Mouse (Mus musculus) CH12.LX (cell line): ENCODE measurements around the gene Itga9.

Experiments used
- CHD1 ChIP-seq: IDR thresholded peaks from 2 replicates; pipeline ENCODE4 v1.6.1; 2012; ENCODE audit warnings: low read depth, low read length, improper control_type of control experiment, inconsistent platforms
- CTCF ChIP-seq, 2 experiments: IDR thresholded peaks in 1 of 2; conservative IDR thresholded peaks in 1 of 2; 2 replicates each; pipeline ENCODE4 v1.5.1; 2011 to 2012; ENCODE audit warnings: low read depth in 2 of 2, low read length in 2 of 2, improper control_type of control experiment in 1 of 2, inconsistent platforms in 1 of 2, mild to moderate bottlenecking in 1 of 2, moderate library complexity in 1 of 2
- MAFK ChIP-seq: IDR thresholded peaks from 2 replicates; pipeline ENCODE4 v1.6.1; 2011; ENCODE audit warnings: low read length, improper control_type of control experiment; ENCODE audit not compliant: insufficient replicate concordance
- MAX ChIP-seq: IDR thresholded peaks from 2 replicates; pipeline ENCODE4 v1.6.1; 2011; ENCODE audit warnings: low read length, improper control_type of control experiment
- MYC ChIP-seq: IDR thresholded peaks from 2 replicates; pipeline ENCODE4 v1.6.1; 2011; ENCODE audit warnings: low read depth, mild to moderate bottlenecking, improper control_type of control experiment, low read length
- NELFE ChIP-seq: IDR thresholded peaks from 2 replicates; pipeline ENCODE4 v1.6.1; 2011; ENCODE audit warnings: low read depth, low read length, improper control_type of control experiment
- POLR2A ChIP-seq: IDR thresholded peaks from 2 replicates; pipeline ENCODE4 v1.6.1; 2011; ENCODE audit warnings: low read depth, mild to moderate bottlenecking, improper control_type of control experiment, low read length
- RAD21 ChIP-seq: IDR thresholded peaks from 2 replicates; pipeline ENCODE4 v1.6.1; 2011; ENCODE audit warnings: low read depth, mild to moderate bottlenecking, low read length, improper control_type of control experiment, moderate library complexity
- ZC3H11A ChIP-seq: IDR thresholded peaks from 2 replicates; pipeline ENCODE4 v1.6.1; 2012; ENCODE audit warnings: low read depth, mild to moderate bottlenecking, inconsistent platforms, low read length, improper control_type of control experiment
- ZNF384 ChIP-seq: IDR thresholded peaks from 2 replicates; pipeline ENCODE4 v1.6.1; 2012; ENCODE audit warnings: low read depth, low read length, improper control_type of control experiment, inconsistent platforms

- no peak for TF ChIP-seq POLR2A
- no peak for TF ChIP-seq NELFE
- TF ChIP-seq CHD1, result no peak
- TF ChIP-seq ZNF384, result no peak
- no peak for TF ChIP-seq CTCF (conservative IDR thresholded peaks at IDR 0.05 in 1 of 2, IDR thresholded peaks at IDR 0.05 in 1 of 2; ENCODE audit: low read depth in 2 of 2, low read length in 2 of 2)
- TF ChIP-seq MAX, result no peak
- no peak for TF ChIP-seq MAFK
- no peak for TF ChIP-seq MYC
- no peak for TF ChIP-seq RAD21
- no peak for TF ChIP-seq ZC3H11A
Observed at GRCm38 (mm10) chr9:118940591-118941207, 334.2 kb downstream of the Itga9 start.
